Mouse (Mus musculus) embryo, embryonic 9.5 days (tissue): ENCODE results near the gene Tmem62.
"Not testable (repeated sequence)": the region's sequence is repeated elsewhere in the genome, so short reads cannot be mapped to it uniquely, and the experiment has no call there.

Experiments
- DNase-seq: peaks from one replicate; pipeline ENCODE4 v3.0.0-alpha.2; 2017; ENCODE audit errors: extremely low spot score

Tmem62 gene

GRCm38 (mm10) chr2:120996607-120997006 is 19.8 kb downstream of the Tmem62 start:
- not testable (repeated sequence) for DNase-seq

- DNase-seq, result no peak
These were observed 22.0 kb downstream of the Tmem62 start for GRCm38 (mm10) chr2:120998863-120999262.

- no peak for DNase-seq
These were observed 26.8 kb downstream of the Tmem62 start for GRCm38 (mm10) chr2:121003586-121003985.

- no peak for DNase-seq
These were observed 27.4 kb downstream of the Tmem62 start for GRCm38 (mm10) chr2:121004018-121004811.

- DNase-seq, result no peak
These were observed 30.2 kb downstream of the Tmem62 start for GRCm38 (mm10) chr2:121006986-121007385.

- peak; percentile 92 for DNase-seq
These were observed 31.3 kb downstream of the Tmem62 start, which contains the start of gene Ccndbp1 for GRCm38 (mm10) chr2:121007925-121008663. TSS of gene Ccndbp1 (plus strand) at chr2:121008403.

- no peak for DNase-seq
These were observed 31.8 kb downstream of the Tmem62 start for GRCm38 (mm10) chr2:121008664-121009007.

- DNase-seq, result no peak
These were observed 32.4 kb downstream of the Tmem62 start for GRCm38 (mm10) chr2:121009071-121009677.

- DNase-seq, result no peak
These were observed 35.9 kb downstream of the Tmem62 start for GRCm38 (mm10) chr2:121012676-121013075.

- DNase-seq, result no peak
These were observed 38.7 kb downstream of the Tmem62 start for GRCm38 (mm10) chr2:121015507-121015906.

GRCm38 (mm10) chr2:121016226-121016625 is 39.4 kb downstream of the Tmem62 start:
- no peak for DNase-seq

GRCm38 (mm10) chr2:121017151-121017550 is 40.3 kb downstream of the Tmem62 start:
- DNase-seq, result no peak

- no peak for DNase-seq
These were observed 46.1 kb downstream of the Tmem62 start for GRCm38 (mm10) chr2:121022918-121023317.

- DNase-seq, result no peak
These were observed 60.0 kb downstream of the Tmem62 start, which contains the start of gene Epb42 for GRCm38 (mm10) chr2:121036733-121037341. TSS of gene Epb42 (minus strand) at chr2:121037072.

GRCm38 (mm10) chr2:121038851-121039250 is 62.0 kb downstream of the Tmem62 start:
- not testable (repeated sequence) for DNase-seq

- DNase-seq, result no peak
These were observed 62.6 kb downstream of the Tmem62 start for GRCm38 (mm10) chr2:121039382-121039781.

- no peak for DNase-seq
These were observed 64.3 kb downstream of the Tmem62 start for GRCm38 (mm10) chr2:121041098-121041497.

GRCm38 (mm10) chr2:121045653-121046052 is 68.8 kb downstream of the Tmem62 start:
- DNase-seq, result no peak

GRCm38 (mm10) chr2:121052176-121052575 is 75.4 kb downstream of the Tmem62 start:
- no peak for DNase-seq

GRCm38 (mm10) chr2:121054060-121054459 is 77.2 kb downstream of the Tmem62 start:
- no peak for DNase-seq

GRCm38 (mm10) chr2:121055915-121056314 is 79.1 kb downstream of the Tmem62 start:
- DNase-seq, result no peak
